Mouse (Mus musculus) Muller cell, postnatal 12 days (primary cell): ENCODE measurements around the gene Gabpb2.
"Not testable (repeated sequence)": the region's sequence is repeated elsewhere in the genome, so short reads cannot be mapped to it uniquely, and the experiment has no call there.

Experiments
- DNase-seq: peaks from one replicate; pipeline ENCODE4 v3.0.0-alpha.2; 2015; ENCODE audit errors: inconsistent ontology term

Gene Gabpb2

GRCm38 (mm10) chr3:95159987-95160963 lies 57.4 kb downstream of the Gabpb2 start, which contains the start of gene Sema6c:
Sema6c (plus strand) TSS chr3:95160457.
- peak; percentile 93 for DNase-seq

GRCm38 (mm10) chr3:95159511-95159986 lies 58.2 kb downstream of the Gabpb2 start:
- no peak for DNase-seq

GRCm38 (mm10) chr3:95153874-95154273 lies 63.8 kb downstream of the Gabpb2 start:
- DNase-seq = no peak

GRCm38 (mm10) chr3:95147924-95148323 lies 69.8 kb downstream of the Gabpb2 start:
- no peak for DNase-seq

- DNase-seq = peak; percentile 50
Measured at GRCm38 (mm10) chr3:95142617-95143011, 75.1 kb downstream of the Gabpb2 start.

GRCm38 (mm10) chr3:95141952-95142616 lies 75.6 kb downstream of the Gabpb2 start, which contains the start of gene Tnfaip8l2:
Tnfaip8l2 (minus strand) TSS chr3:95142360.
- no peak for DNase-seq

- no peak for DNase-seq
Measured at GRCm38 (mm10) chr3:95141474-95141873, 76.2 kb downstream of the Gabpb2 start.

- no peak for DNase-seq
Measured at GRCm38 (mm10) chr3:95140795-95141194, 76.9 kb downstream of the Gabpb2 start.

- no peak for DNase-seq
Measured at GRCm38 (mm10) chr3:95140289-95140595, 77.5 kb downstream of the Gabpb2 start.

GRCm38 (mm10) chr3:95139586-95140288 lies 78.0 kb downstream of the Gabpb2 start:
- no peak for DNase-seq

GRCm38 (mm10) chr3:95136336-95136735 lies 81.4 kb downstream of the Gabpb2 start:
- no peak for DNase-seq

- no peak for DNase-seq
Measured at GRCm38 (mm10) chr3:95135433-95136052, 82.2 kb downstream of the Gabpb2 start.

- DNase-seq = peak; percentile 64
Measured at GRCm38 (mm10) chr3:95135023-95135422, 82.7 kb downstream of the Gabpb2 start.

- DNase-seq = not testable (repeated sequence)
Measured at GRCm38 (mm10) chr3:95134133-95134532, 83.6 kb downstream of the Gabpb2 start.

- peak; percentile 93 for DNase-seq
Measured at GRCm38 (mm10) chr3:95133680-95134101, 84.0 kb downstream of the Gabpb2 start, which contains the start of the genes Scnm1 and Lysmd1. Scnm1 (minus strand) TSS chr3:95134011. Lysmd1 (plus strand) TSS chr3:95134088.

GRCm38 (mm10) chr3:95133176-95133575 lies 84.5 kb downstream of the Gabpb2 start:
- DNase-seq = no peak

GRCm38 (mm10) chr3:95132389-95132788 lies 85.3 kb downstream of the Gabpb2 start:
- DNase-seq = not testable (repeated sequence)
